14 mouse cellular contexts compared by ENCODE assay signal in genomic region chr7:127210266-127210665, GRCm38 (mm10). TPM values are rescaled to one million over a fixed set of nuclear protein-coding genes. Genes with fewer than 3 reads are reported as not detected.
DNase-seq lines count a peak whose midpoint lies in the region; ATAC-seq and TF ChIP-seq lines count a peak whose summit lies in the region.
"Had no signal": no experiment of that assay in that cellular context is flagged by ENCODE, and none has a peak within 500 bp of the region (broad histone marks: within the 10 kb centered on the region; RNA-seq: fewer than 3 reads in every experiment).

No protein-coding gene starts in this region.

- H3K4me2 ChIP-seq in limb, embryonic 14.5 days (replicated peaks; ENCODE audit: low read depth, low read length, severe bottlenecking) = no peak overlapping the region
- peak overlapping the region; percentile 91 for H3K4me2 ChIP-seq in liver, embryonic 12.5 days

- 83% methylated on average over 4 of the region's 4 CpGs for WGBS in limb, embryonic 14.5 days
- WGBS in limb, embryonic 10.5 days = 87% methylated on average over 4 of the region's 4 CpGs
- 90% methylated on average over 4 of the region's 4 CpGs for WGBS in liver, embryonic 12.5 days (ENCODE audit: insufficient replicate concordance)

- no peak overlapping the region for H3K4me3 ChIP-seq in limb, embryonic 14.5 days (replicated peaks; ENCODE audit: low read length)
- no peak overlapping the region for H3K4me3 ChIP-seq in limb, embryonic 10.5 days
- H3K4me3 ChIP-seq in liver, embryonic 12.5 days = peak overlapping the region; percentile 96

- H3K9me3 ChIP-seq in limb, embryonic 14.5 days (ENCODE audit: control insufficient read depth, low read length) = no peaks in the 10 kb centered on the region
- no peaks in the 10 kb centered on the region for H3K9me3 ChIP-seq in limb, embryonic 10.5 days (replicated peaks)
- H3K9me3 ChIP-seq in liver, embryonic 12.5 days (replicated peaks) = no peaks in the 10 kb centered on the region
- H3K9me3 ChIP-seq: embryonic facial prominence, embryonic 12.5 days; hindbrain, embryonic 15.5 days had no signal

- peaks cover 2% of the 10 kb centered on the region; the same call in 1 of the 2 replicates for H3K36me3 ChIP-seq in limb, embryonic 14.5 days (ENCODE audit: control insufficient read depth, insufficient read depth, low read length)
- peaks cover 5% of the 10 kb centered on the region for H3K36me3 ChIP-seq in limb, embryonic 10.5 days
- H3K36me3 ChIP-seq in liver, embryonic 12.5 days = peaks cover 9% of the 10 kb centered on the region
- H3K36me3 ChIP-seq: embryonic facial prominence, embryonic 12.5 days; hindbrain, embryonic 15.5 days had no signal

- no peaks in the 10 kb centered on the region for H3K27me3 ChIP-seq in limb, embryonic 14.5 days (ENCODE audit: control insufficient read depth, insufficient read depth, low read length)
- peaks cover 25% of the 10 kb centered on the region for H3K27me3 ChIP-seq in limb, embryonic 10.5 days (ENCODE audit: low read depth, poor library complexity, severe bottlenecking)
- H3K27me3 ChIP-seq in liver, embryonic 12.5 days (replicated peaks) = no peaks in the 10 kb centered on the region
- H3K27me3 ChIP-seq: hindbrain, embryonic 15.5 days had no signal

- DNase-seq in cerebellum, adult 9-11 months = peak; percentile 72
- no peak for DNase-seq in cerebellum, postnatal 25 days
- DNase-seq in limb, embryonic 14.5 days (ENCODE audit: low spot score) = peak; percentile 49
- no peak for DNase-seq in limb, embryonic 10.5 days (ENCODE audit: low spot score)
- peak; percentile 54 for DNase-seq in thymus, postnatal 25 days
- no peak for DNase-seq in adrenal gland, adult 8-10 months
- DNase-seq in urinary bladder, adult 18-20 months (ENCODE audit: low spot score in 2 of 2) = no peak
- DNase-seq: adrenal gland, adult 2 months; forebrain, postnatal 0 days; kidney, adult 9 months had no signal

- H3K27ac ChIP-seq in limb, embryonic 14.5 days (replicated peaks; ENCODE audit: low read depth, low read length) = no peak overlapping the region
- H3K27ac ChIP-seq in limb, embryonic 10.5 days = no peak overlapping the region
- peak overlapping the region; percentile 99 for H3K27ac ChIP-seq in liver, embryonic 12.5 days
- H3K27ac ChIP-seq: stomach, postnatal 0 days had no signal

- H3K4me1 ChIP-seq in limb, embryonic 14.5 days (ENCODE audit: control insufficient read depth, insufficient read depth, low read length) = peaks cover 28% of the 10 kb centered on the region
- H3K4me1 ChIP-seq in limb, embryonic 10.5 days = peaks cover 48% of the 10 kb centered on the region
- H3K4me1 ChIP-seq in liver, embryonic 12.5 days = peaks cover 65% of the 10 kb centered on the region

- no peak for TF ChIP-seq POLR2A in limb, embryonic 14.5 days (IDR thresholded peaks at IDR 0.05; ENCODE audit: borderline replicate concordance, extremely low read depth, insufficient read depth, insufficient read length)

- no peak for ATAC-seq in limb, embryonic 14.5 days (ENCODE audit: low FRiP score, low read depth)
- no peak for ATAC-seq in liver, embryonic 12.5 days
- ATAC-seq: forebrain, postnatal 0 days had no signal

- no peak overlapping the region for H3K9ac ChIP-seq in limb, embryonic 14.5 days (ENCODE audit: low read depth, low read length, severe bottlenecking)
- peak overlapping the region; percentile 98 for H3K9ac ChIP-seq in liver, embryonic 12.5 days
- H3K9ac ChIP-seq: hindbrain, embryonic 15.5 days had no signal

RNA-seq across cellular contexts. Expression of gene Mylpf, which starts 1.6 kb away (rescaled TPM):
- 555 and 1,104 TPM in 2 replicates for polyA plus RNA-seq in limb, embryonic 14.5 days (2012; rRNA removed)
- polyA plus RNA-seq in limb, embryonic 14.5 days (2014; fragmentation: Nextera tagmentation; extraction: Ambion mirVana) = 413 and 609 TPM in 2 replicates
- polyA plus RNA-seq in limb, embryonic 10.5 days (2016; fragmentation: Nextera tagmentation; extraction: Ambion mirVana) = 8.8 and 13.1 TPM in 2 replicates
- polyA plus RNA-seq in liver, embryonic 12.5 days (2016; fragmentation: Nextera tagmentation; extraction: Ambion mirVana) = 37.6 and 41.4 TPM in 2 replicates
- total RNA-seq in adrenal gland, adult 8-10 months (2022) = 1 to 10 TPM; 2.8 to 6.2 (median 3.7) TPM
- polyA plus RNA-seq: adrenal gland, adult 2 months had no signal

RNA-seq across cellular contexts. Expression of gene Tbc1d10b, which starts 2.0 kb away (rescaled TPM):
- 40.8 and 46.8 TPM in 2 replicates for polyA plus RNA-seq in limb, embryonic 14.5 days (2012; rRNA removed)
- 27.1 and 29.3 TPM in 2 replicates for polyA plus RNA-seq in limb, embryonic 14.5 days (2014; fragmentation: Nextera tagmentation; extraction: Ambion mirVana)
- polyA plus RNA-seq in limb, embryonic 10.5 days (2016; fragmentation: Nextera tagmentation; extraction: Ambion mirVana) = 32.1 and 34.8 TPM in 2 replicates
- 26.7 and 30.9 TPM in 2 replicates for polyA plus RNA-seq in liver, embryonic 12.5 days (2016; fragmentation: Nextera tagmentation; extraction: Ambion mirVana)
- total RNA-seq in adrenal gland, adult 8-10 months (2022) = 10 to 100 TPM; 47.9 to 63.7 (median 57.0) TPM

RNA-seq across cellular contexts. Expression of gene Cd2bp2, which starts 14.4 kb away (rescaled TPM):
- polyA plus RNA-seq in limb, embryonic 14.5 days (2012; rRNA removed) = 84.2 and 110 TPM in 2 replicates
- 54.2 and 61.0 TPM in 2 replicates for polyA plus RNA-seq in limb, embryonic 14.5 days (2014; fragmentation: Nextera tagmentation; extraction: Ambion mirVana)
- 85.9 and 94.0 TPM in 2 replicates for polyA plus RNA-seq in limb, embryonic 10.5 days (2016; fragmentation: Nextera tagmentation; extraction: Ambion mirVana)
- polyA plus RNA-seq in liver, embryonic 12.5 days (2016; fragmentation: Nextera tagmentation; extraction: Ambion mirVana) = 35.0 and 36.0 TPM in 2 replicates
- 10 to 100 TPM; 61.9 to 89.2 (median 70.0) TPM for total RNA-seq in adrenal gland, adult 8-10 months (2022)

RNA-seq across cellular contexts. Expression of gene Zfp553, which starts 22.6 kb away (rescaled TPM):
- 22.5 and 24.9 TPM in 2 replicates for polyA plus RNA-seq in limb, embryonic 14.5 days (2012; rRNA removed)
- 19.4 and 20.1 TPM in 2 replicates for polyA plus RNA-seq in limb, embryonic 14.5 days (2014; fragmentation: Nextera tagmentation; extraction: Ambion mirVana)
- polyA plus RNA-seq in limb, embryonic 10.5 days (2016; fragmentation: Nextera tagmentation; extraction: Ambion mirVana) = 74.2 and 74.9 TPM in 2 replicates
- polyA plus RNA-seq in liver, embryonic 12.5 days (2016; fragmentation: Nextera tagmentation; extraction: Ambion mirVana) = 13.7 and 14.2 TPM in 2 replicates
- total RNA-seq in adrenal gland, adult 8-10 months (2022) = 10 to 100 TPM; 11.6 to 19.5 (median 15.0) TPM

RNA-seq across cellular contexts. Expression of gene Sept1, which starts 22.7 kb away (rescaled TPM):
- polyA plus RNA-seq in limb, embryonic 14.5 days (2012; rRNA removed) = 14.9 and 22.2 TPM in 2 replicates
- 15.3 and 18.6 TPM in 2 replicates for polyA plus RNA-seq in limb, embryonic 14.5 days (2014; fragmentation: Nextera tagmentation; extraction: Ambion mirVana)
- polyA plus RNA-seq in limb, embryonic 10.5 days (2016; fragmentation: Nextera tagmentation; extraction: Ambion mirVana) = 27.0 and 29.9 TPM in 2 replicates
- 10.6 and 13.6 TPM in 2 replicates for polyA plus RNA-seq in liver, embryonic 12.5 days (2016; fragmentation: Nextera tagmentation; extraction: Ambion mirVana)
- 10 to 100 TPM in 2 of 4 experiments, 1 to 10 TPM in 2; 9.1 to 11.2 (median 10.3) TPM for total RNA-seq in adrenal gland, adult 8-10 months (2022)

Comparison
In these comparisons a context has a peak if more than half of its experiments do, and no peak if none do; other contexts are left out.
1. DNase-seq: peak in cerebellum, adult 9-11 months (single experiment), limb, embryonic 14.5 days (single experiment) and thymus, postnatal 25 days (single experiment); none in cerebellum, postnatal 25 days (0 of 2), limb, embryonic 10.5 days (single experiment), adrenal gland, adult 8-10 months (single experiment) and urinary bladder, adult 18-20 months (0 of 2).